Mouse (Mus musculus) liver, embryonic 14.5 days (tissue): ENCODE data around the gene Zfp61. TPM values are rescaled to one million over a fixed set of nuclear protein-coding genes. Genes with fewer than 3 reads are reported as not detected.

ENCODE experiments used
- ATAC-seq: fragments of 200-750 bp; cut with Nextera tagmentation; 2 replicates; pipeline ENCODE4 v1.8.0; 2017; ENCODE audit warnings: moderate number of reproducible peaks, mild to moderate bottlenecking, moderate library complexity; ENCODE audit not compliant: insufficient read depth
- DNase-seq, 3 experiments: peaks; one replicate each; pipeline ENCODE4 v3.0.0-alpha.2; 2012 to 2013; ENCODE audit warnings: low read depth in 3 of 3, low spot score in 3 of 3
- H3K27ac ChIP-seq: fragments of 300-500 bp; sonication (generic); 2 replicates; pipeline ENCODE4 v1.5.1; 2014; ENCODE audit warnings: moderate library complexity, mild to moderate bottlenecking, control low read depth, inconsistent platforms
- H3K27me3 ChIP-seq: fragments of 300-500 bp; sonication (generic); 2 replicates; pipeline ENCODE4 v1.6.1; 2014; ENCODE audit warnings: mild to moderate bottlenecking, low read length, moderate library complexity; ENCODE audit not compliant: control insufficient read depth, insufficient read depth
- H3K36me3 ChIP-seq: fragments of 300-500 bp; sonication (generic); replicated peaks from 2 replicates; pipeline ENCODE4 v1.6.1; 2014; ENCODE audit warnings: low read depth; ENCODE audit not compliant: control insufficient read depth, insufficient read depth
- H3K4me1 ChIP-seq, 2 experiments: fragments of 200-500 bp in 1 of 2; fragments of 300-500 bp in 1 of 2; sonication (generic) in 1 of 2; replicated peaks; 2 replicates each; pipeline ENCODE4 v1.6.1; 2012 to 2014; ENCODE audit warnings: antibody characterized with exemption in 1 of 2, inconsistent platforms in 1 of 2, low read length in 1 of 2; ENCODE audit not compliant: control insufficient read depth in 2 of 2, insufficient read depth in 2 of 2
- H3K4me2 ChIP-seq: fragments of 300-500 bp; sonication (generic); 2 replicates; pipeline ENCODE4 v1.6.1; 2014; ENCODE audit warnings: low read depth, mild to moderate bottlenecking, control low read depth, moderate library complexity
- H3K4me3 ChIP-seq, 2 experiments: fragments of 200-500 bp in 1 of 2; fragments of 300-500 bp in 1 of 2; sonication (generic) in 1 of 2; 2 replicates each; pipeline ENCODE4 v1.5.1; 2012 to 2014; ENCODE audit warnings: low read depth in 2 of 2, low read length in 2 of 2, mild to moderate bottlenecking in 2 of 2, control low read depth in 1 of 2, inconsistent platforms in 1 of 2, moderate library complexity in 1 of 2; ENCODE audit not compliant: insufficient read depth in 1 of 2
- H3K9ac ChIP-seq: fragments of 300-500 bp; sonication (generic); replicated peaks from 2 replicates; pipeline ENCODE4 v1.6.1; 2014; ENCODE audit warnings: mild to moderate bottlenecking, control low read depth, moderate library complexity
- H3K9me3 ChIP-seq: fragments of 300-500 bp; sonication (generic); 2 replicates; pipeline ENCODE4 v1.6.1; 2016; ENCODE audit warnings: low read length, mixed read lengths; ENCODE audit not compliant: control insufficient read depth
- CTCF ChIP-seq: IDR thresholded peaks from 2 replicates; pipeline ENCODE4 v1.5.1; 2016; ENCODE audit warnings: antibody characterized with exemption, low read depth, control low read depth
- EP300 ChIP-seq: IDR thresholded peaks from 2 replicates; pipeline ENCODE4 v1.6.1; 2016; ENCODE audit warnings: antibody characterized with exemption, low read depth
- WGBS: fragments of 180-500 bp; shearing (Covaris S2); extraction: QIAGEN DNeasy Blood & Tissue Kit; methylation state at CpG from one replicate; pipeline ENCODE4 v1.1.7; 2014; ENCODE audit not compliant: insufficient replicate concordance; 5-methylcytosine and 5-hydroxymethylcytosine counted together
- polyA plus RNA-seq, 2 experiments: library from polyadenylated mRNA; depleted of rRNA in 1 of 2; stranded (reverse) in 1 of 2; unstranded in 1 of 2; fragments of >200 nt; fragmentation: Nextera tagmentation in 1 of 2; extraction: Ambion mirVana in 1 of 2; gene quantifications; 2 replicates each; pipeline versions ENCODE4 v1.2.1 to v1.2.3; 2012 to 2014

Zfp61 gene
- polyA plus RNA-seq, 2 experiments = 1.6 to 2.6 TPM

DNA sequence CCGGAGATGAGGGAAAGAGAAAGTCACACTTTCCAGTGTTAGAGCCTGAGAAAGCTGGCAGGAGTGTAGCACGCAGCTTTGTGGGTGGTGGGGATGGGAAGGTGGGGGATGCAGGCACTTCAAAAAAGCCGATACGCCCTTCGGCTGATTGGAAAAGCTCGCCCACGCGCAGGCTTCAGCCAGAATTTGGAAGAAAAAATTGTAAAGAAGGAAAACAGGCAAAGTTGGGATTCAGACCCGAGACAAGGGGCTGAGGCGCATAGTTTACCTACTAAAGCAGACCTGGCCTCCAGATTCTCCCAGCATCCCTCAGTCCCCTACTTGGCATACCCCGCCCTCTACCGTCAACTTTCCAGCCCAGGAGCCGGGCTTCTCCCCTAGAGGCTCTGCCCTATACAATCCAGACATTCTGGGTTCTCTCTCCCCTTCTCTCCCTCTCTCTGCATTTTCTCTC, 24.7 kb upstream of the Zfp61 start:
- Histone ChIP-seq H3K4me2 (no peak overlapping the region), H3K9ac (no peak overlapping the region), H3K27me3 (peaks cover 2% of the 10 kb centered on the region; the same call in 1 of the 2 replicates), H3K9me3 (no peaks in the 10 kb centered on the region), H3K4me1 (no peaks in the 10 kb centered on the region), H3K4me3 (no peak overlapping the region), H3K36me3 (no peaks in the 10 kb centered on the region), H3K27ac (no peak overlapping the region)
- ATAC-seq (no peak), DNase-seq (no peak)
- WGBS = 11% methylated on average over 13 of the region's 13 CpGs
- TF ChIP-seq EP300 (no peak), CTCF (no peak)

DNA sequence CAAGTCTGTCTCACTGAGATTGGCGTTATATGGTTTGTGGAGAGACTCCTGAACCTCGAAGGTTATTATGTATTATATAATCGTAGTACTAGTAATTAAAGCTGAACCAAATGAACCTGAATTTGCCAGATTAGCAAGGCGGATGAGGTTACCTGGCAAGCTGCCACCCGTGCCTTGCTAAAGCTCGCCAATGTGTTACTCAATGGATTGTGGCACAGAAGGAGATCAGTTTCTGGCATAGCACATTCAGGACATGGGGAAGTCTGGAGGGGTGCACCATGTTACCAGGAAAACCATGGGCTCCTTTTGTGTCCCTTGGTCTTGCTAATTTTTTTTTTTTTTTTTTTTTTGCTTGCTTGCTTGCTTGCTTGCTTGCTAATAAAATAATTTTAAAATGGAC, 24.2 kb upstream of the Zfp61 start:
- no peaks in the 10 kb centered on the region for H3K36me3 ChIP-seq
- H3K27me3 ChIP-seq = peaks cover 2% of the 10 kb centered on the region; the same call in 1 of the 2 replicates
- no peak overlapping the region for H3K4me2 ChIP-seq
- H3K9me3 ChIP-seq = no peaks in the 10 kb centered on the region
- TF ChIP-seq EP300 = no peak
- TF ChIP-seq CTCF = no peak
- DNase-seq (no peak), ATAC-seq (no peak)
- no peak overlapping the region for H3K4me3 ChIP-seq
- no peaks in the 10 kb centered on the region for H3K4me1 ChIP-seq
- no peak overlapping the region for H3K9ac ChIP-seq
- 65% methylated on average over 6 of the region's 6 CpGs for WGBS
- no peak overlapping the region for H3K27ac ChIP-seq

DNA sequence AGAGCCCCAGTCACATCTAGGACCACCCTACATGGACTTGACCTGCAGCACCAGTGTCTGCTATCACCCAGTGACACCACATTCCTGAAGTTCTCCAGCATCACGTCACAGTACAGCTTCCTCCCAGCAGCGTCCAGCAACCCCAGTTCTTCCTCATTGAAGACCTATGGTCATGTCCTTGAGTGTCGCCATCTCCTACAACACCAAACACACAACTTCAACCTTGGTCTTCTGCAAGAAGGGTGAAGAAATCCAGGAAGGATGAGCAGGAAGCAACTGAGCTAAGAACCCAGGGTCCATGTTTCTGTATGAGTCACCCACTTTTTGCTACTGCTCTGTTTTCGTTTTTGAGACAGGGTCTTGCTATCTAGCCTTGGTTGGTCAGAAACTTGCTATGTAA, 21.6 kb upstream of the Zfp61 start:
- H3K9ac ChIP-seq = no peak overlapping the region
- H3K9me3 ChIP-seq = no peaks in the 10 kb centered on the region
- DNase-seq = no peak
- 52% methylated on average over 4 of the region's 4 CpGs for WGBS
- H3K4me1 ChIP-seq = no peaks in the 10 kb centered on the region
- no peak overlapping the region for H3K4me2 ChIP-seq
- H3K27me3 ChIP-seq = peaks cover 2% of the 10 kb centered on the region; the same call in 1 of the 2 replicates
- no peaks in the 10 kb centered on the region for H3K36me3 ChIP-seq
- no peak overlapping the region for H3K27ac ChIP-seq
- TF ChIP-seq EP300 (no peak), CTCF (no peak)
- H3K4me3 ChIP-seq = no peak overlapping the region
- ATAC-seq = no peak

DNA sequence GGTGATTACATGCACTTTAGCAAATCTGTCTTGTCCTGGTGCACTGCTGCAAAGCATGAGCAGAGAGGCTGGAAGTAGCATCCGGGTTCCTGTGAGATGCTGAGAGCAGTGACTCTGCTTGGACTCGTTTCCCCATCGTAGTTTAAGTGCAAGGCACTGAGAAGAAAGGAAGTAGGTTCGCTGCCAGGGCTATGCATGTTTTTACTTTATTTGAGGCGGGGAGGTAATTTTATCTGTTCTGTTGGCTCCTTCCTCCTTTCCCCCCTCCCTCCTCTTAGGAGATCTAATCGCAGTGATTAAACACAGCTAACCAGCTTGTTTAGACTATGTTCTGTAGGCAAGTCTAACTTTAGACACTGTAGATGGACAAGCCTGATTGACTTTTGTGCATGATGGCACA, 17.9 kb upstream of the Zfp61 start:
- Histone ChIP-seq H3K9ac (no peak overlapping the region), H3K27me3 (no peaks in the 10 kb centered on the region), H3K4me3 (no peak overlapping the region), H3K36me3 (no peaks in the 10 kb centered on the region), H3K9me3 (no peaks in the 10 kb centered on the region), H3K27ac (no peak overlapping the region), H3K4me1 (peaks cover 0 to 9% of the 10 kb centered on the region in 2 experiments; a peak in 2 of 4 replicates), H3K4me2 (no peak overlapping the region)
- ATAC-seq = no peak
- TF ChIP-seq CTCF (no peak), EP300 (no peak)
- no peak for DNase-seq
- WGBS = 23% methylated on average over 6 of the region's 6 CpGs

DNA sequence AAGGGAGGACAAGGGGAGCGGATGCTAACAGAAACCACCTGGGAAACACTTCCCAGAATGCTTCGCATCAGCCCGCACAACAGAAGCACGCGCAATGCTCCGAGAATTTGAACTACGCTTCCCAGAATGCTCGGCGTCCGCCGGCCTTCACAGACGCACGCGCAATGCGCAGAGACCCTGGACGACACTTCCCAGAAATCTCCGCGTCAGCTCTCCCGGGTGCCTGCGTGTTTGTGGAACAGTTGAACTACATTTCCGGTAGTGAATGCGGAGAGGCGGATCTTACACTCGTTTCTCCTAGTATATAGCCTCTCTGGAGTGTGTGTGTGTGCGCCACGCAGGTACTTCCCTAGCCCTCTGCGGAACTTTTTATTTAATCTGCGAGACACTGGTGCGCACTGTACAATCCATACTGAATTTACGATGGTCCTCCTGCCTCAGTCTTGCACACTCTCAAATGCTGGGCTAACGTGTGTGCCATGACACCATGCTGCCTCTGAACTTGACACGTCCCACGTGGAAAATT, 15.6 kb upstream of the Zfp61 start, which contains the start of gene Zfp94:
Gene Zfp94 (minus strand): TSS at position 100 of the 526 bp plus-strand sequence.
- TF ChIP-seq EP300 (no peak), CTCF (no peak)
- peaks cover 0 to 9% of the 10 kb centered on the region in 2 experiments; a peak in 2 of 4 replicates for H3K4me1 ChIP-seq
- DNase-seq (peak; percentile 85 to 86 (median 85)), ATAC-seq (peak; percentile 95)
- no peaks in the 10 kb centered on the region for H3K27me3 ChIP-seq
- under 1% methylated on average over 33 of the region's 33 CpGs for WGBS
- peak within 1 kb of the TSS; percentile 67 for H3K9ac ChIP-seq
- peak within 1 kb of the TSS; percentile 74 for H3K4me2 ChIP-seq
- no peaks in the 10 kb centered on the region for H3K36me3 ChIP-seq
- peak within 1 kb of the TSS; percentile 4 for H3K27ac ChIP-seq
- peak within 1 kb of the TSS; percentile 54 to 61 for H3K4me3 ChIP-seq
- H3K9me3 ChIP-seq = no peaks in the 10 kb centered on the region
